Mouse (Mus musculus) mesoderm, embryonic 11.5 days (tissue): ENCODE data around the gene Rtn2.
"Not testable (repeated sequence)": the region's sequence is repeated elsewhere in the genome, so short reads cannot be mapped to it uniquely, and the experiment has no call there.

Experiments used
- DNase-seq: peaks from one replicate; pipeline ENCODE4 v3.0.0-alpha.2; 2012; ENCODE audit warnings: low read depth, low spot score

Rtn2 gene

GRCm38 (mm10) chr7:19268993-19269681 is 13.3 kb upstream of the Rtn2 start:
- DNase-seq: no peak

GRCm38 (mm10) chr7:19269721-19270441 is 12.5 kb upstream of the Rtn2 start:
- DNase-seq: no peak

GRCm38 (mm10) chr7:19270509-19271237 is 11.8 kb upstream of the Rtn2 start:
- DNase-seq: no peak

- peak; percentile 83 for DNase-seq
Observed at GRCm38 (mm10) chr7:19271238-19272172, 10.9 kb upstream of the Rtn2 start, which contains the start of gene Vasp. Vasp (minus strand) TSS chr7:19271817.

GRCm38 (mm10) chr7:19272173-19272764 is 10.2 kb upstream of the Rtn2 start:
- peak; percentile 69 for DNase-seq

- no peak for DNase-seq
Observed at GRCm38 (mm10) chr7:19276253-19276652, 6.2 kb upstream of the Rtn2 start.

- no peak for DNase-seq
Observed at GRCm38 (mm10) chr7:19279052-19279451, 3.4 kb upstream of the Rtn2 start.

GRCm38 (mm10) chr7:19279581-19280114 is 2.8 kb upstream of the Rtn2 start, which contains the start of gene Ppm1n:
Ppm1n (minus strand) TSS chr7:19280064.
- no peak for DNase-seq

- DNase-seq: not testable (repeated sequence)
Observed at GRCm38 (mm10) chr7:19281680-19282304, 632 bp upstream of the Rtn2 start.

GRCm38 (mm10) chr7:19282791-19283405 is 474 bp downstream of the Rtn2 start:
- DNase-seq: peak; percentile 65

GRCm38 (mm10) chr7:19283406-19283804 is 981 bp downstream of the Rtn2 start:
- DNase-seq: no peak

- peak; percentile 73 for DNase-seq
Observed at GRCm38 (mm10) chr7:19284763-19285162, 2.3 kb downstream of the Rtn2 start.

- DNase-seq: no peak
Observed at GRCm38 (mm10) chr7:19290969-19291596, 8.7 kb downstream of the Rtn2 start.

GRCm38 (mm10) chr7:19295503-19296185 is 13.2 kb downstream of the Rtn2 start:
- DNase-seq: peak; percentile 93

GRCm38 (mm10) chr7:19297034-19297433 is 14.6 kb downstream of the Rtn2 start:
- no peak for DNase-seq

- DNase-seq: no peak
Observed at GRCm38 (mm10) chr7:19297794-19298193, 15.4 kb downstream of the Rtn2 start.

GRCm38 (mm10) chr7:19299194-19299593 is 16.8 kb downstream of the Rtn2 start:
- DNase-seq: no peak
